Mouse (Mus musculus) forebrain, embryonic 15.5 days (tissue): ENCODE results near the gene Ankrd54. TPM values are rescaled to one million over a fixed set of nuclear protein-coding genes. Genes with fewer than 3 reads are reported as not detected.
"Not testable (repeated sequence)": the region's sequence is repeated elsewhere in the genome, so short reads cannot be mapped to it uniquely, and the experiment has no call there.

Experiments
- ATAC-seq: fragments of 200-750 bp; cut with Nextera tagmentation; replicated peaks from 2 replicates; pipeline ENCODE4 v1.8.0; 2017; ENCODE audit warnings: mild to moderate bottlenecking, moderate TSS enrichment, moderate library complexity
- H3K27ac ChIP-seq: fragments of 300-500 bp; sonication (generic); replicated peaks from 2 replicates; pipeline ENCODE4 v1.5.1; 2015; ENCODE audit warnings: mild to moderate bottlenecking, inconsistent platforms
- H3K27me3 ChIP-seq: fragments of 300-500 bp; sonication (generic); 2 replicates; pipeline ENCODE4 v1.6.1; 2015; ENCODE audit warnings: inconsistent platforms
- H3K36me3 ChIP-seq: fragments of 300-500 bp; sonication (generic); 2 replicates; pipeline ENCODE4 v1.6.1; 2015; ENCODE audit warnings: mild to moderate bottlenecking, inconsistent platforms
- H3K4me1 ChIP-seq: fragments of 300-500 bp; sonication (generic); 2 replicates; pipeline ENCODE4 v1.6.1; 2015; ENCODE audit warnings: inconsistent platforms
- H3K4me2 ChIP-seq: fragments of 300-500 bp; sonication (generic); replicated peaks from 2 replicates; pipeline ENCODE4 v1.6.1; 2015; ENCODE audit warnings: mild to moderate bottlenecking, inconsistent platforms
- H3K4me3 ChIP-seq: fragments of 300-500 bp; sonication (generic); 2 replicates; pipeline ENCODE4 v1.5.1; 2015; ENCODE audit warnings: mild to moderate bottlenecking, inconsistent platforms
- H3K9ac ChIP-seq: fragments of 300-500 bp; sonication (generic); replicated peaks from 2 replicates; pipeline ENCODE4 v1.6.1; 2015; ENCODE audit warnings: mild to moderate bottlenecking, inconsistent platforms
- H3K9me3 ChIP-seq: fragments of 300-500 bp; sonication (generic); 2 replicates; pipeline ENCODE4 v1.6.1; 2016; ENCODE audit warnings: inconsistent platforms
- WGBS: fragments of 180-500 bp; shearing (Covaris S2); methylation state at CpG from one replicate; pipeline ENCODE4 v1.1.7; 2015; ENCODE audit warnings: mixed read lengths; 5-methylcytosine and 5-hydroxymethylcytosine counted together
- polyA plus RNA-seq: library from polyadenylated mRNA; unstranded; fragments of >200 nt; fragmentation: Nextera tagmentation; extraction: Ambion mirVana; gene quantifications from 2 replicates; pipeline ENCODE4 v1.2.1, GENCODE M21; 2015

Ankrd54 gene
- polyA plus RNA-seq, 1 experiment from 2014 or later: 61.6 TPM

DNA sequence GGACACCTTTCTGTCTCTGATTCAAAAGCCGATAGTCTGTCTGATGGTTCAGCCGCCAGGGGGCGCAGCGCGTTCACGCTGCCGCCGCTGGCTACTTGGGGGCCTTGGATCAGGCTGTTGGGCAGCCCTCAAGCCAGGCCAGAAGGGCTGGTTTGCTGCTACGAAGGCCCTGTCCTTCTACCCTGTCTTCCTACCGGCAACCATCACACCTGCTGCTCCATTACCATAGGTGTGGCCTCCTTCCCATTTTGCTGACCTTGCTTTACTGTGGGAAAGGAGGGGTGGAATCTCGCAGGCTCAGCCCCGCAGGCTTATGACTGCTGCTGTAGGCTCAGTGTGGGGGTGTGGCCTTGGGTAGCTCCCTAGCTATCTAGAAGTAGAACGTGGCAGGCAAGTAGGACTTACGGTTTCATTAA is 24.8 kb downstream of the Ankrd54 start:
- Histone ChIP-seq H3K4me2 (no peak overlapping the region), H3K27ac (no peak overlapping the region), H3K4me1 (peaks cover 16% of the 10 kb centered on the region), H3K4me3 (no peak overlapping the region), H3K9ac (no peak overlapping the region), H3K27me3 (peaks cover 29% of the 10 kb centered on the region), H3K36me3 (0 out of 2 replicates have a peak, but pooled peaks cover 5% of the 10 kb centered on the region), H3K9me3 (no peaks in the 10 kb centered on the region)
- ATAC-seq: no peak
- 15% methylated on average over 14 of the region's 14 CpGs for WGBS

DNA sequence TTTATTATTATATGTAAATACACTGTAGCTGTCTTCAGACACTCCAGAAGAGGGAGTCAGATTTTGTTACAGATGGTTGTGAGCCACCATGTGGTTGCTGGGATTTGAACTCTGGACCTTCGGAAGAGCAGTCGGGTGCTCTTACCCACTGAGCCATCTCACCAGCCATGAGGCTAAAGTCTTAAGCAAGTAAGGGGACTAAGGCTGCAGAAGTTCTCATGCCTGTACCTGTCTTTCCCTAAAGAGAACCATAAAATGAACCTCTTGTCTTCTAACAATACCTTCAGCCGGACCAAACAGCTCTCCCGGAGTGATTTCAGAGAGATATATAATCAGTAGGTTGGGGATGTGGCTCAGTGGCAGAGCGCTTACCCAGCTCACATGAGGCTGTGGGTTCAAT is 30.8 kb downstream of the Ankrd54 start:
- ATAC-seq, H3K27ac ChIP-seq, H3K4me2 ChIP-seq, H3K36me3 ChIP-seq, H3K27me3 ChIP-seq, H3K4me3 ChIP-seq, H3K9me3 ChIP-seq, H3K9ac ChIP-seq: not testable (repeated sequence)
- H3K4me1 ChIP-seq: peaks cover 40% of the 10 kb centered on the region
- 87% methylated on average over 5 of the region's 5 CpGs for WGBS

DNA sequence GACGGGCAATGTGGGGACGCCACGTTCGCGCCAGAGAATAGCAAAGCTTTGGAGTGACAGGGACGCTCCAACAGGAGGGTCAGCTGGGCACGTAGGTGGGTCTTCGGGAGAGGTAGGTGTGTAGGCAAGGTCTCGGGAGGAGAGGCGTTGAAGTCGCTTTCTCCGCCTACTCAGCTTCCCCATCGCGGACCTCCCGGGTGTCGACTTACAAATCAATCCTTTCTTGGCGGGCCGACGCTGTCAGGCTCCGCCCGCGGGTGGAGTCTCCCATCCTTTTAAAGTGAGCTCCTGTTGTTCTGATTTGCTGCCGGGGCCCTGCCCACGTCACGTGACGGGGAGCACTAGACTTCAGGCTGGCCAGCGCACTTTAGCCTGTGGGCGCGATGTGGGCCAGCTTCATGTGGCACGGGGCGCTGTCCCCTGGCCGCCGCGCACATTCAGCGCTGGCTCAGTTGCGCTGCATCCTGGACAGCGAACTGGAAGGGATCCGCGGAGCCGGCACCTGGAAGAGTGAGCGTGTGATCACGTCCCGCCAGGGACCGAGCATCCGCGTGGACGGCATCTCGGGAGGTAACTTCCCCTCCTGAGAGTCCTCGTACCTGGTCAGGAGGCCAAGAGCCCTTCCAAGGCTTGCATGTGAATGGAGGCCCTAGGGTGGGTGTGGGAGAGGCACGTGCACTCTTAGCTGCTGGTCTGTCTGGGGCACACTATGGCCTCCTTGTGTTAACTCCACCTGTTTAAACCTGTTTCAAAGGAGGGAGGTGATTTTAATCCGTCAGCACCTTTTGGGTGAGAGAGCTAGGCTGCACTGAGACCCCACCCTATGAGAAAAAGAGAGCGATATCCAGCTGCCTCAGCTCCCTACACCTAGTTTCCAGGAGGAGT is 31.9 kb downstream of the Ankrd54 start:
- Histone ChIP-seq H3K4me1 (peaks cover 48% of the 10 kb centered on the region), H3K27ac (peak overlapping the region; percentile 94), H3K9ac (peak overlapping the region; percentile 83), H3K9me3 (no peaks in the 10 kb centered on the region), H3K4me3 (peak overlapping the region; percentile 83), H3K36me3 (no peaks in the 10 kb centered on the region), H3K4me2 (peak overlapping the region; percentile 96), H3K27me3 (no peaks in the 10 kb centered on the region)
- ATAC-seq: peak; percentile 82
- under 1% methylated on average over 52 of the region's 52 CpGs for WGBS

DNA sequence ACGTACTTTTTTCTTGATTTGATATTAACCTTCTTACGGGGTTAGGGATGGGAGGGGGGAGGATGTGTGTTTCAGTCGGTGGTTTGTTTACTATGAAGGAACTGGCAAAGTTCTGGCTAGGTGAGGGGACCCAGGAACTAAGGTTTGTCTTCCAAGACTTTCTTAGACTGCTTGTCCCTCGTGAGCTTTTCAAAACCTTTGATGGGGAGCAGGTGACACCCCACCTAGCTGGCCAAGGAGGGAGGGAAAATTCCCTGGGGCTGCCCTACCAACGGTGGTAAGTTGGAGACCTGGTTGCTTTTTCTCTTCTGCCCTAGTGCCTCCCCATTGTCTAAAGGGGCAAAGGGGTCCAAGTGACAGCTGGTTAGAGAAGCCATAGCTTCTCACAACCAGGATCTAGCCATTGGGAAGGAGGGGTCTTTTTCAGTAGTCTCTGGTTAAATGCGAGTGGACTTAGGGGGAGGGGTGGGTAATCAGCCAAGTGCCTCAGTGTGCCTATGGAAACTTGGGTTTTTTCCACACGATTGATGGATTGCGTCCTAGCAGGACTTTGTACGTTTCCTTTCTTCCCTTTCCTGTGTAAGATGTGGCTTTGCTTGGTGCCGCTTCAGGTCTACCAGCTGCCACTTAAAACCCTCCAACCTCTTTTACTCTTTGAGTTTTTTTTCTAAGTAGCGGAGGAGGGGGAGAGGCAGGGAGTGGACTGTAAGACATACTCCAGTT is 33.0 kb downstream of the Ankrd54 start:
- Histone ChIP-seq H3K9ac (peak overlapping the region; percentile 83), H3K27ac (peak overlapping the region; percentile 94), H3K36me3 (no peaks in the 10 kb centered on the region), H3K4me2 (peak overlapping the region; percentile 96), H3K9me3 (no peaks in the 10 kb centered on the region), H3K27me3 (no peaks in the 10 kb centered on the region), H3K4me3 (peak overlapping the region; percentile 83), H3K4me1 (peaks cover 54% of the 10 kb centered on the region)
- 4% methylated on average over 11 of the region's 11 CpGs for WGBS
- ATAC-seq: no peak

DNA sequence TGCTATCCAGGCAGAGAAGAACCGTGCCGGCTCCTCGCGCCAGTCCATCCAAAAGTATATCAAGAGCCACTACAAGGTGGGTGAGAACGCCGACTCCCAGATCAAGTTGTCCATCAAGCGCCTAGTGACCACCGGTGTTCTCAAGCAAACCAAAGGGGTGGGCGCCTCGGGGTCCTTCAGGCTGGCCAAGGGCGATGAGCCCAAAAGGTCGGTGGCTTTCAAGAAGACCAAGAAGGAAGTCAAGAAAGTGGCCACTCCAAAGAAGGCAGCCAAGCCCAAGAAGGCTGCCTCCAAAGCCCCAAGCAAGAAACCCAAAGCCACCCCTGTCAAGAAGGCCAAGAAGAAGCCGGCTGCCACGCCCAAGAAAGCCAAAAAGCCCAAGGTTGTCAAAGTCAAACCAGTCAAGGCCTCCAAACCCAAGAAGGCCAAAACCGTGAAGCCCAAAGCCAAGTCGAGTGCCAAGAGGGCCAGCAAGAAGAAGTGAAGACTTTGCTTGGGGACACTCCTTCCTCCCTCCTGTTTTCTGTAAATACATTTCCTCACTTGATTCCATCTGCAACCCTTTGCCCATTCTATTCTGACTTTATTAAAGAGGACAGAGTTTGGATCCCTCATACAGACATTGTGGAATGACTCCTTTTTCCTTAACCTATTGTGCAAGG is 33.7 kb downstream of the Ankrd54 start:
- Histone ChIP-seq H3K4me3 (peak overlapping the region; percentile 83), H3K9ac (peak overlapping the region; percentile 83), H3K4me1 (peaks cover 54% of the 10 kb centered on the region), H3K9me3 (no peaks in the 10 kb centered on the region), H3K4me2 (peak overlapping the region; percentile 96), H3K36me3 (no peaks in the 10 kb centered on the region), H3K27me3 (no peaks in the 10 kb centered on the region), H3K27ac (peak overlapping the region; percentile 94)
- 0 out of 2 replicates have a peak, but pooled peaks have one; percentile 1 for ATAC-seq
- WGBS: 24% methylated on average over 16 of the region's 16 CpGs

DNA sequence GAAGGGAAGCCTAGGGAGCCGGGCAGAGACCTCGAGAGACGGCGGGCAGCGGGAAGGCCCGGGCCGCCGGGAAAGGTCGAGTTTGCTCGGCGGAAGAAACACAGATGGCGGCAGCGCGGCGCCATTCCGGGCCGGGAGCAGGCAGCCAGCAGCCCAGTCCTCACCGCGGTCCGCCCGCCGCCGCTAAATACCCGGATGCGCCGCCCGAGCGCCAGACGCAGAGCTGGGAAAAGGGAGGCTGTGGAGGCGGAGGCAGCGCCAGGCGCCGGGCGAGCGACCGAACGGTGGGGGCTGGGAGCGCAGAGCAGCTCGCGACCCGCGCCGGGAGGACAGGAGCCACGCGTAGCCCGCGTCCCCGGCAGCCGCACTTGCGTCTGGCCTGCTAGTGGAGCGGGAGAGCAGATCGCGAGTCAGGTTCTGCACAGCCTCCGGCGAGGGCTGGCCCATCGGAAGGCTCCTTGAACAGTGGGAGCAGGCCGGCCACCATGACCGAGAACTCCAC is 34.4 kb downstream of the Ankrd54 start, which contains the start of gene H1f0:
Gene H1f0, plus strand, starts transcription at position 214 of the 502 bp plus-strand sequence.
- Histone ChIP-seq H3K9me3 (no peaks in the 10 kb centered on the region), H3K27me3 (no peaks in the 10 kb centered on the region), H3K36me3 (no peaks in the 10 kb centered on the region), H3K4me2 (peak within 1 kb of the TSS; percentile 96), H3K4me3 (peak within 1 kb of the TSS; percentile 83), H3K27ac (peak within 1 kb of the TSS; percentile 94), H3K4me1 (peaks cover 54% of the 10 kb centered on the region), H3K9ac (peak within 1 kb of the TSS; percentile 83)
- ATAC-seq: peak; percentile 79
- WGBS: under 1% methylated on average over 52 of the region's 58 CpGs

DNA sequence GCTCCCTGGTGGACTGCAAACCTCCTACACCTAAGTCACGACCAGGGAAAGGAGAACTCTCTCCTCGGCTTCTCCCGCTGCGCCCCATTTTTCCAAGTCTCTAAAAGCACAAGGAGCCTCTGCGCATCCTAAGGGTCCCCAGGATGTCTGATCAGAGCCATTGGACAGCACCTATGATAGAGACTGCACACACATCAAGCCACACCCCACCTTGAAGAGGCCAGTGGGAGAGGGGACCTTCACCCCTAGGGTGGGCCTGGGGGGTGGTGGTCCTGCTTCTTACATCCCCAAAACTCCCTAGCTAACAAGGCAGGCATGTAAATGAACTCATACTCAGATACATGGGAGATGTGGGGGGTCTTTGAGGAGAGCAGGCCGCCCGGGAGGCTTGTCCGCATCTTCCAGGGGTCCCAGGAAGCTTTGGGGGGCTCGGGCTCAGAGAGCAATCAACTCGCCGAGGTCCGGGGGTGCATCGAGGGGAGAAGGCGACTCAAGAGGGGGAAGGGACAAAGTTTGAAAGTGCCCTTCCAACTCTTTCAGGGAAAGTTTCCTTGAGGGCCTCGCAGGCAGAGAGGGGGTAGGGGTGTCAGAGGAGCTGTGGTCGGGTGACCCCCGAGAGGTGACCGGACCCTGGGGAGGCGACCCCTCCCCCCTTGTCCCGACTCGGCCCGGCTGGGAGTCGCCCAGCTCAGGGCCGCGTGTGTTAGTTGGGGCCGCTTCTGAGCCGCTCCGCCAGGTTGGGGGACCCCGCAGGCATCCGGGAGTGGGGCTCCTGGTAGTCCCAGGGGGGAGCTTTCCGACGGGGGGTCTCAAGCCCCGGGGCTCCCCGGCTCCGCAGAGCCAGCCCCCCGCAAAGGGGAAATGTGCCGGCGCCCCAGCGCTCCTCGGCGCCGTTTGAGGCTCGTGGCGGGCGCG is 35.1 kb downstream of the Ankrd54 start:
- Histone ChIP-seq H3K27ac (peak overlapping the region; percentile 94), H3K36me3 (no peaks in the 10 kb centered on the region), H3K4me1 (peaks cover 52% of the 10 kb centered on the region), H3K4me3 (peak overlapping the region; percentile 83), H3K4me2 (peak overlapping the region; percentile 96), H3K9me3 (no peaks in the 10 kb centered on the region), H3K9ac (peak overlapping the region; percentile 83), H3K27me3 (no peaks in the 10 kb centered on the region)
- ATAC-seq: 0 out of 2 replicates have a peak, but pooled peaks have one; percentile 11
- 5% methylated on average over 44 of the region's 46 CpGs for WGBS

DNA sequence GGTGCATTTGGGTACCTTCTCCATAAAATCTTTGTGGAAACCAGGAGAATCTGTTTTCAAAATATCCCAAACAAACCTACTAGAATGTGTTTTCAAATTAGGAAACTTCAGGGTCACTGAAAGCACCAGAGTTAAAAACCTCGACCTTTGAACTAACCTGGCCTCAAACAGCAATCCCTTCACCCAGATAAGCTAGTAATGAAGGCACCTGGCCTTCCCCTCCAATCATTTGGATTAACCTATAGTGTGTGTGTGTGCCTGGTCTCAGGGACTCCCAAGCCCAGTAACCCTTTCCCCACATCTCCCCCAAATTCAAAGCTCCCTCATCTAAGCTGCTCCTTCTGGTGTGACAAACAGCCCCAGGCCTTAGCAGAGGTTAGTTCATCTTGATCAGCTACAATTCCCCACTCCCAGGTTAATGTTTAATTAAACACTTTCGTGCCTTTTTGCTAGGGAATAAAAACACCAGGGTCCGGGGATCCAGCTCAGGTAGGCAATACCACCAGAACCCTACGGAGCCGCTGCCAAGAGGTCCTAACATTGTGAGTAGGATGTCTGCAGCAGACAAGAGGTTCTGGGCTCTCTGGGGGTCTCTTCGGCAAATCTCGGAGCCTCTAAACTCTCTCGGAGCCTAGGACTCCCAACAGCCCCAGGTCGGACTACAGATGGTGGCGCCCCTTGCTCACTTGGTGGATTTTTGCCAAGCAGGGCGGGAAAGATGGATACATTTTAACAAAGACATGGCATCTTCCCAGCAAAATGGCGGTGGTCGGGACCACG is 36.0 kb downstream of the Ankrd54 start:
- H3K9ac ChIP-seq: peak overlapping the region; percentile 83; the same call in 1 of the 2 replicates
- H3K4me1 ChIP-seq: peaks cover 45% of the 10 kb centered on the region
- H3K27ac ChIP-seq: peak overlapping the region; percentile 94; the same call in 1 of the 2 replicates
- WGBS: 35% methylated on average over 14 of the region's 14 CpGs
- peak overlapping the region; percentile 96 for H3K4me2 ChIP-seq
- no peaks in the 10 kb centered on the region for H3K36me3 ChIP-seq
- peak overlapping the region; percentile 83 for H3K4me3 ChIP-seq
- no peaks in the 10 kb centered on the region for H3K27me3 ChIP-seq
- no peak for ATAC-seq
- no peaks in the 10 kb centered on the region for H3K9me3 ChIP-seq

DNA sequence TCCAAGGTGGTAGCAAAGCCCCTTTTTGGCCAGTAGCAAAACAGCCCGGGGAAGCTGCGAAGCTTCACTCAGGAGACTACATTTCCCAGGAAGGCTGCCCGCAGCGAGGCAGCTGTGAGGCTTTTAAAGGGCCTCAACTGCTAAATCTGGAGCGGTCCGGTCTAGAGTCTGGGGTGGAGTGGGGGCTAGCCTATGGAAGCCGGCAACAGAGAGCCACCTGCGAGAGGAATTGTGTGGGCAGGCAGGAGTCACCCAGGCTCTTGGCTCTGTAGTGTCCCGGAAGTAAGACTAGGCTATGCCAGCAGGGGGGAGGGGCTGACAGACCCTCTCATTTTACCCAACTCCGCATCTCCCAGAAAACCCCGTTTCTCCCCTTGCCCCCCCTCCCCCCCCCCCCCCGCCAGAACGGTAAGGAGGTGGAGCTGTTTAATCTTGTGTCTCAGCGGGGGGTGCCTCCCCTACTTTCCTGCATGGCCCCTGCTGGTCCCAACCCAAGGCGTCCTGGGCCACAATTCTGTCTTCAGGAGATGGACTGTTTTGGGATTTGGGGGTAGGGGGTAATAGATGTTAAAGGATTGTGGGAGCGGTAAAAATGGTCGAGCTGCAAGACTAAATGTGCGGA is 36.9 kb downstream of the Ankrd54 start:
- no peak overlapping the region for H3K27ac ChIP-seq
- H3K4me1 ChIP-seq: peaks cover 36% of the 10 kb centered on the region
- 9% methylated on average over 16 of the region's 18 CpGs for WGBS
- H3K4me2 ChIP-seq: peak overlapping the region; percentile 34
- no peaks in the 10 kb centered on the region for H3K9me3 ChIP-seq
- H3K4me3 ChIP-seq: peak overlapping the region; percentile 25
- no peak overlapping the region; the same call in 1 of the 2 replicates for H3K9ac ChIP-seq
- no peaks in the 10 kb centered on the region for H3K36me3 ChIP-seq
- H3K27me3 ChIP-seq: no peaks in the 10 kb centered on the region
- no peak for ATAC-seq

DNA sequence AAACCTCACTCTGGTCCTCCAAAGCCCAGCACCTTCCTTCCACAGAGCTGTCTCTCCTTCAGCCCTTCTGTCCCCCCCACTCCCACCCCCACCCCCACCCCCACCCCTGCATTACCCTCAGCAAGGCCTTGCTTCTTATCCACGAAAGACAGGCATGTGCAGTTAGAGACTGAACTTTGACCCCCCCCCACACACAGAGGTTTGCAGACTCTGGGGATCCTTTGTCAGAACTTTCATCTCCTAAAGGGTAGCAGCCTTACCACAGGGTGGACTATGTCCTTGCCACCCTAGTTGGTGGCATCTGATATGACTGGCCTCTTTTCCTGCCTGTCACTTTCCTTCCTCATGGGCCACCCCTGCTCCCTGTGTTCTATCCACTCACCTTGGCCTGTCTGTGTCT is 39.3 kb downstream of the Ankrd54 start:
- H3K9ac ChIP-seq: no peak overlapping the region
- H3K4me2 ChIP-seq: no peak overlapping the region
- H3K27me3 ChIP-seq: no peaks in the 10 kb centered on the region
- no peaks in the 10 kb centered on the region for H3K36me3 ChIP-seq
- no peak overlapping the region for H3K4me3 ChIP-seq
- H3K4me1 ChIP-seq: peaks cover 23% of the 10 kb centered on the region
- WGBS: 100% methylated on average over 1 of the region's 1 CpGs
- H3K27ac ChIP-seq: no peak overlapping the region
- no peak for ATAC-seq
- no peaks in the 10 kb centered on the region for H3K9me3 ChIP-seq
